Mouse (Mus musculus): ENCODE data around the gene Lhfp. TPM values are rescaled to one million over a fixed set of nuclear protein-coding genes. Genes with fewer than 3 reads are reported as not detected.

The Lhfp gene
- polyA plus RNA-seq, 1 experiment = 114 TPM

DNA sequence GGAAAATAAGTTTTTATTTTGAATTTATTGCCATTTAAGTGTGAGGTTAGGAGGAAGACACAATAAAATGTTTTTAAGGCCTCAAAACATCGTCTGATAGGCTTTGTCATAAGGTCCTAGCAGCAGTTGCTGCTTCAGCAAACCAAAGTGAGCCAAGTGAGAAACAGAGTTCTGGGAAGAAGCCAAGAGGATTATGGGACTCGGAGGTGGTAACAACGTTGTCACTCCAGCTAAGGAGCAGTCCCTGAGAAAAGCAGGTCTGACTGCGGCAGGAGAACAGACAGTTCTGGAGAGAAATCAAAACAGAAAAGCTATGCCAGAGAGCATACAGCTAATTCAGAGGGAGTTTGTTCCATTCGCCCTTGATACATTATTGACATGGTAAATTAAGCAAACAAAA, 260.5 kb downstream of the Lhfp start:
- Histone ChIP-seq H3K4me1 (ENCODE audit: control insufficient read depth, insufficient read depth, low read length) (no peaks in the 10 kb centered on the region), H3K27ac (ENCODE audit: insufficient read depth, low read length) (no peak overlapping the region), H3K27me3 (ENCODE audit: control insufficient read depth, insufficient read depth, low read length) (no peaks in the 10 kb centered on the region), H3K4me3 (replicated peaks; ENCODE audit: insufficient read depth, low read depth, low read length) (no peak overlapping the region)
- no peak for TF ChIP-seq POLR2A (IDR thresholded peaks at IDR 0.05; ENCODE audit: borderline replicate concordance, insufficient read depth, low read length)
- WGBS = 39% methylated on average over 5 of the region's 5 CpGs
- peak in 1 of 2 experiments; percentile 18 for DNase-seq

DNA sequence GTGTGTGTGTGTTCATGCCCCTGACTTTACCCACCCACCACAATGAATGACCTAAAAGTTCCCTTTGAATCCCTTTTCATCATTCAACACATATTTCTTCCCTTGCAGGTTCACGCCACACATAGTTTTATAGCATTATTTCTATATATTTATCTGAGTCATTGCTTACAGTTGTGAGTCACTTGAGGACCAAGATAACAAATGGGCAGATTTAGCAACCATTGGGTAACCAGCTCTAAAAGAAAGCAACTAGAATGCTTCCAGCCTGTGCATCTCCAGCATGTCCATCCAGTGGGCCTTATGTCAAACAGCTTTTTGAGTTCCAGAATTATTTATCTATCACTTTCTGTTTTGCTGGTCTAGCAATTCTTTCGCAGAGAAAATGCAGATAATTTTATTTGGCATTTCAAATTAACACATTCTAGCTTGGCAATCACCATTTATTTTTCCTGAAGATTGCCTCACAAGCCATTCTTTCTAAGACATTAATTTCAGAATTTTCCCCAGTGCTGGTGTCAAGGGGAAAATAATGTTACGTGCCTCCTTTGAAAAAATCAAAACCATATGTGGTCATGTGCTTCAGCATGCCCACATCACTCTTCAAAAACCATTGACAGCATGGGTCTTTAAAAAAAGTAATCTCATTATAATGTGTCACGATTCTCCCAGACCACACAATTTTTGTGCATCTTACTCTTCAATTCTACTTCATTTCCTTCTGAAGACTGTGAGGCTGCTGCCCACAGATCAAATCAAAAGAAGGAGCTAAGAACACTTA, 263.0 kb downstream of the Lhfp start:
- Histone ChIP-seq H3K27me3 (ENCODE audit: control insufficient read depth, insufficient read depth, low read length) (no peaks in the 10 kb centered on the region), H3K27ac (ENCODE audit: insufficient read depth, low read length) (no peak overlapping the region), H3K4me3 (replicated peaks; ENCODE audit: insufficient read depth, low read depth, low read length) (no peak overlapping the region), H3K4me1 (ENCODE audit: control insufficient read depth, insufficient read depth, low read length) (no peaks in the 10 kb centered on the region)
- no peak for DNase-seq
- TF ChIP-seq POLR2A (IDR thresholded peaks at IDR 0.05; ENCODE audit: borderline replicate concordance, insufficient read depth, low read length) (no peak), CTCF (IDR thresholded peaks at IDR 0.05; ENCODE audit: borderline replicate concordance, insufficient read depth, low read depth, low read length) (no peak)
- WGBS = 90% methylated on average over 4 of the region's 4 CpGs

DNA sequence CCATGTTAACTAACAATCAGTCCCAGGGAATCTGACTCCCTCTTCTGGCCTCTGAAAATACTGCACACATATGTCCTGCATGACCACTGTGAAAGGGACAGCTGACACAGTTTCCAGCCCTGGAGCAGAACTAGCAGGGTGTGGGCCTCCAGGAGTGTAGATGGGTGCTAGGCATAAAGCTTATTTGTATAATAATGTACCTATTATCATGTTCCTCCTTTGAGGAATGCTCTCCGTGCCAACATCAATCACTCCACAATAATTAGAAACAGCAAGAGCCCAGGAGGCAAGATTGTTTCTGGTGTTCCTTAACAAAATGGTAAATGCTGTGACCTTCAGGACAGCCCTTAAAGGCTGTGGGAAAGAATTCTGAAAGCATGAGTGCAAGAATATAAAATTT, 264.5 kb downstream of the Lhfp start:
- DNase-seq = no peak
- Histone ChIP-seq H3K4me1 (ENCODE audit: control insufficient read depth, insufficient read depth, low read length) (no peaks in the 10 kb centered on the region), H3K27me3 (ENCODE audit: control insufficient read depth, insufficient read depth, low read length) (no peaks in the 10 kb centered on the region), H3K27ac (ENCODE audit: insufficient read depth, low read length) (no peak overlapping the region), H3K4me3 (replicated peaks; ENCODE audit: insufficient read depth, low read depth, low read length) (no peak overlapping the region)
- no peak for TF ChIP-seq POLR2A (IDR thresholded peaks at IDR 0.05; ENCODE audit: borderline replicate concordance, insufficient read depth, low read length)
- TF ChIP-seq CTCF (IDR thresholded peaks at IDR 0.05; ENCODE audit: borderline replicate concordance, insufficient read depth, low read depth, low read length) = no peak
- WGBS = 70% methylated on average over 1 of the region's 1 CpGs

DNA sequence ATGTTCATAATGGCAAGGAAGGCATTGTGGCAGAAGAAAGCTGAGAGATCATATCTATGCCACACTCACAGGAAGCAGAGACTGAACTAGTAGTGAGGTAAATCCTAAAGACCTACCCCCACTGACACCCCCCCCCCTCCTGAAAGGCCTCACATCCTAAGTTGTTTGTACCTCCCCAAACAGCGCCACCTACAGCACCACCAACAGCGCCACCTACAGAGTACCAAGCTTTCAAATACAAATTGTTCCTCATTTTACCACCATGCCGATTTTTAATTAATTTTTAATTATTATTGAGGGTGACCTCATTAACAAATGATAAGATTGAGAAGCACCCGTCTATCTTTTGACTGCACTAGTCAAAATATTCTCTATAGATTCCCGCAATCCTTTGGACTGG, 267.3 kb downstream of the Lhfp start:
- no peak for DNase-seq
- no peaks in the 10 kb centered on the region for H3K27me3 ChIP-seq (ENCODE audit: control insufficient read depth, insufficient read depth, low read length)
- WGBS = 65% methylated on average over 5 of the region's 5 CpGs
- H3K4me1 ChIP-seq (ENCODE audit: control insufficient read depth, insufficient read depth, low read length) = no peaks in the 10 kb centered on the region
- no peak overlapping the region for H3K27ac ChIP-seq (ENCODE audit: insufficient read depth, low read length)
- TF ChIP-seq POLR2A (IDR thresholded peaks at IDR 0.05; ENCODE audit: borderline replicate concordance, insufficient read depth, low read length) = no peak
- no peak; the same call in 1 of the 2 replicates for TF ChIP-seq CTCF (IDR thresholded peaks at IDR 0.05; ENCODE audit: borderline replicate concordance, insufficient read depth, low read depth, low read length)
- no peak overlapping the region for H3K4me3 ChIP-seq (replicated peaks; ENCODE audit: insufficient read depth, low read depth, low read length)

DNA sequence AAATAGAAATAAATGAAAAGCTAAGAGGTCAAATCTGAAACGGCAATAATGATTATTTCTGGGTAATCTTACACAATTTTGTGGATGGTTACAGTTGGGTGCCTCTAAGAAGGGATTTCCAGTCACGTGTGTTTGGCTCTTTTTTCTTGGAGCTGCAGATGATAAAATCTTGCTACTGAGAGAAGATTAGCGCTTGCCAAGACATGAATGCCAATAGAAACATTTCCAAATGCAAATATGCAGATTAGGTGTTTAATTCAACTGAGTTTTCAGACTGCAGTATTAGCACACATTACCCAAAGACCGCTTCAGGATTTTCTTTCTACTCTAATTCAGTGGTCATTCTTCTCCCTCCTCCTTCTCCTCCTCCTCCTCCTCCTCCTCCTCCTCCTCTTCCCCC, 268.8 kb downstream of the Lhfp start:
- Histone ChIP-seq H3K4me3 (replicated peaks; ENCODE audit: insufficient read depth, low read depth, low read length) (no peak overlapping the region), H3K27ac (ENCODE audit: insufficient read depth, low read length) (no peak overlapping the region), H3K27me3 (ENCODE audit: control insufficient read depth, insufficient read depth, low read length) (no peaks in the 10 kb centered on the region), H3K4me1 (ENCODE audit: control insufficient read depth, insufficient read depth, low read length) (no peaks in the 10 kb centered on the region)
- WGBS = 69% methylated on average over 4 of the region's 4 CpGs
- TF ChIP-seq POLR2A (IDR thresholded peaks at IDR 0.05; ENCODE audit: borderline replicate concordance, insufficient read depth, low read length) (no peak), CTCF (IDR thresholded peaks at IDR 0.05; ENCODE audit: borderline replicate concordance, insufficient read depth, low read depth, low read length) (no peak)
- no peak for DNase-seq

DNA sequence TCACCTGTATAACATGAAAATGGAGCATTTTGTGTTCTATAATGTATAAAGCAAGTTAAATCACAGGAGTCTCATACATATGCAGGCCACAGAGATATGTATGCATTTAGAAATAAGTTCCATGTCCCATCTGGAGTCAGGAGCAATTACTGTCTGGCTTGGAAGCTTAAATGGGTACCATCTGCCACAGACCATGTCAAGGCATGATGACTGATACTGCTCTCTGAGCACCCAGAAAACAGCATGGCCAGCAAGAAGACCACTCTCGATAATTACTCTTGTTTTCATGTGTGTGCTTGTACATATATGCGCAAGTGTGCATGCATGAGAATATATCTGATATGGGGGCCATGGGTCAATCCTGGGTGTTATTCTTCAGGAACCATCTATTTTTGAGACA, 269.3 kb downstream of the Lhfp start:
- Histone ChIP-seq H3K27me3 (ENCODE audit: control insufficient read depth, insufficient read depth, low read length) (no peaks in the 10 kb centered on the region), H3K4me1 (ENCODE audit: control insufficient read depth, insufficient read depth, low read length) (no peaks in the 10 kb centered on the region), H3K4me3 (replicated peaks; ENCODE audit: insufficient read depth, low read depth, low read length) (no peak overlapping the region), H3K27ac (ENCODE audit: insufficient read depth, low read length) (no peak overlapping the region)
- 94% methylated on average over 2 of the region's 2 CpGs for WGBS
- TF ChIP-seq POLR2A (IDR thresholded peaks at IDR 0.05; ENCODE audit: borderline replicate concordance, insufficient read depth, low read length) (no peak), CTCF (IDR thresholded peaks at IDR 0.05; ENCODE audit: borderline replicate concordance, insufficient read depth, low read depth, low read length) (no peak)
- no peak for DNase-seq

Other genes starting within 250 kb of the Lhfp start
- 43.8 and 44.0 TPM in 2 replicates for gene Cog6, start 24.3 kb upstream of the Lhfp start, polyA plus RNA-seq (2012; rRNA removed)